Mouse (Mus musculus) Muller cell, postnatal 12 days (primary cell): Measurements from ENCODE around the gene Tmem208.

Source experiments
- DNase-seq: peaks from one replicate; pipeline ENCODE4 v3.0.0-alpha.2; 2015; ENCODE audit errors: inconsistent ontology term

Gene Tmem208

GRCm38 (mm10) chr8:105325641-105326093, 487 bp upstream of the Tmem208 start:
- DNase-seq: no peak

- DNase-seq: no peak
These were observed 814 bp downstream of the Tmem208 start for GRCm38 (mm10) chr8:105326968-105327367.

- DNase-seq: no peak
These were observed 4.2 kb downstream of the Tmem208 start for GRCm38 (mm10) chr8:105330325-105330724.

- no peak for DNase-seq
These were observed 5.3 kb downstream of the Tmem208 start for GRCm38 (mm10) chr8:105331469-105331868.

- DNase-seq: no peak
These were observed 5.8 kb downstream of the Tmem208 start for GRCm38 (mm10) chr8:105331931-105332330.

GRCm38 (mm10) chr8:105332523-105332922, 6.4 kb downstream of the Tmem208 start:
- no peak for DNase-seq

GRCm38 (mm10) chr8:105336373-105337130, 10.4 kb downstream of the Tmem208 start:
- DNase-seq: no peak

- DNase-seq: no peak
These were observed 12.8 kb downstream of the Tmem208 start for GRCm38 (mm10) chr8:105338992-105339391.

- no peak for DNase-seq
These were observed 13.9 kb downstream of the Tmem208 start for GRCm38 (mm10) chr8:105339886-105340635.

- DNase-seq: no peak
These were observed 15.2 kb downstream of the Tmem208 start for GRCm38 (mm10) chr8:105341399-105341798.

GRCm38 (mm10) chr8:105342768-105343167, 16.6 kb downstream of the Tmem208 start:
- DNase-seq: no peak

GRCm38 (mm10) chr8:105343791-105344574, 17.8 kb downstream of the Tmem208 start:
- no peak for DNase-seq

- peak; percentile 80 for DNase-seq
These were observed 19.2 kb downstream of the Tmem208 start for GRCm38 (mm10) chr8:105345061-105345975.

- peak; percentile 79 for DNase-seq
These were observed 20.7 kb downstream of the Tmem208 start for GRCm38 (mm10) chr8:105346611-105347427.

- peak; percentile 98 for DNase-seq
These were observed 21.5 kb downstream of the Tmem208 start, which contains the start of gene Fhod1 for GRCm38 (mm10) chr8:105347428-105348221. TSS of gene Fhod1 (minus strand) at chr8:105347953.

GRCm38 (mm10) chr8:105348450-105349095, 22.4 kb downstream of the Tmem208 start, which contains the start of gene Slc9a5:
TSS of gene Slc9a5 (plus strand) at chr8:105348843.
- peak; percentile 51 for DNase-seq

GRCm38 (mm10) chr8:105349096-105349771, 23.1 kb downstream of the Tmem208 start:
- peak; percentile 60 for DNase-seq

- no peak for DNase-seq
These were observed 24.0 kb downstream of the Tmem208 start for GRCm38 (mm10) chr8:105350186-105350585.
